Mouse (Mus musculus) heart, postnatal 0 days (tissue): ENCODE data around the gene Tet2. TPM values are rescaled to one million over a fixed set of nuclear protein-coding genes. Genes with fewer than 3 reads are reported as not detected.

Source experiments
- ATAC-seq: fragments of 200-750 bp; cut with Nextera tagmentation; 2 replicates; pipeline ENCODE4 v1.8.0; 2017; ENCODE audit warnings: low read depth, moderate number of reproducible peaks, moderate library complexity; ENCODE audit not compliant: insufficient read depth
- DNase-seq: peaks from one replicate; pipeline ENCODE4 v3.0.0-alpha.2; 2016; ENCODE audit warnings: low spot score
- H3K27ac ChIP-seq: fragments of 300-500 bp; sonication (generic); 2 replicates; pipeline ENCODE4 v1.5.1; 2014; ENCODE audit warnings: low read depth, mild to moderate bottlenecking
- H3K27me3 ChIP-seq: fragments of 300-500 bp; sonication (generic); 2 replicates; pipeline ENCODE4 v1.6.1; 2014; ENCODE audit warnings: low read length, mixed read lengths; ENCODE audit not compliant: control insufficient read depth, insufficient read depth
- H3K36me3 ChIP-seq: fragments of 300-500 bp; sonication (generic); replicated peaks from 2 replicates; pipeline ENCODE4 v1.6.1; 2014; ENCODE audit warnings: low read length, mixed read lengths; ENCODE audit not compliant: control insufficient read depth, insufficient read depth
- H3K4me1 ChIP-seq: fragments of 300-500 bp; sonication (generic); 2 replicates; pipeline ENCODE4 v1.6.1; 2014; ENCODE audit warnings: antibody characterized with exemption; ENCODE audit not compliant: control insufficient read depth, insufficient read depth
- H3K4me2 ChIP-seq: fragments of 300-500 bp; sonication (generic); 2 replicates; pipeline ENCODE4 v1.6.1; 2014; ENCODE audit warnings: low read depth, mild to moderate bottlenecking, low read length, moderate library complexity
- H3K4me3 ChIP-seq: fragments of 300-500 bp; sonication (generic); 2 replicates; pipeline ENCODE4 v1.5.1; 2014; ENCODE audit warnings: low read depth, low read length
- H3K9ac ChIP-seq: fragments of 300-500 bp; sonication (generic); replicated peaks from 2 replicates; pipeline ENCODE4 v1.6.1; 2014; ENCODE audit warnings: low read depth, low read length, mixed read lengths
- H3K9me3 ChIP-seq: fragments of 300-500 bp; sonication (generic); replicated peaks from 2 replicates; pipeline ENCODE4 v1.6.1; 2016; ENCODE audit warnings: low read length; ENCODE audit not compliant: control insufficient read depth
- CTCF ChIP-seq: IDR thresholded peaks from 2 replicates; pipeline ENCODE4 v1.5.1; 2016; ENCODE audit warnings: antibody characterized with exemption, control low read depth, low read depth
- EP300 ChIP-seq: IDR thresholded peaks from 2 replicates; pipeline ENCODE4 v1.6.1; 2016; ENCODE audit warnings: antibody characterized with exemption, low read depth
- WGBS: fragments of 180-500 bp; shearing (Covaris S2); extraction: QIAGEN DNeasy Blood & Tissue Kit; methylation state at CpG from one replicate; pipeline ENCODE4 v1.1.7; 2014; 5-methylcytosine and 5-hydroxymethylcytosine counted together
- microRNA-seq: library from miRNA; unstranded; fragments of <30 nt; microRNA quantifications from one replicate; pipeline ENCODE4, GENCODE M21; 2016
- polyA plus RNA-seq: library from polyadenylated mRNA; unstranded; fragments of >200 nt; fragmentation: Nextera tagmentation; extraction: Ambion mirVana; gene quantifications from 2 replicates; pipeline ENCODE4 v1.2.1, GENCODE M21; 2015
- total RNA-seq: library from RNA; depleted of rRNA; stranded (reverse); fragments of >200 nt; gene quantifications from 2 replicates; pipeline ENCODE4 v1.2.3, GENCODE M21; 2014; ENCODE audit warnings: low replicate concordance; rRNA removed

The Tet2 gene
- total and polyA plus RNA-seq, 2 experiments from 2014 or later: 10.6 to 33.4 TPM

- Histone ChIP-seq H3K4me3 (no peak overlapping the region), H3K9me3 (no peaks in the 10 kb centered on the region), H3K27me3 (no peaks in the 10 kb centered on the region), H3K9ac (no peak overlapping the region), H3K4me2 (no peak overlapping the region), H3K4me1 (no peaks in the 10 kb centered on the region), H3K27ac (no peak overlapping the region), H3K36me3 (no peaks in the 10 kb centered on the region)
- DNase-seq (no peak), ATAC-seq (no peak)
- TF ChIP-seq CTCF (no peak), EP300 (no peak)
These were observed 121.9 kb downstream of the Tet2 start for GRCm38 (mm10) chr3:133423073-133423472.

GRCm38 (mm10) chr3:133414747-133415146 is 130.2 kb downstream of the Tet2 start:
- TF ChIP-seq EP300 (no peak), CTCF (no peak)
- DNase-seq (no peak), ATAC-seq (no peak)
- Histone ChIP-seq H3K9ac (no peak overlapping the region), H3K9me3 (no peaks in the 10 kb centered on the region), H3K4me2 (no peak overlapping the region), H3K4me3 (no peak overlapping the region), H3K27me3 (no peaks in the 10 kb centered on the region), H3K4me1 (no peaks in the 10 kb centered on the region), H3K27ac (no peak overlapping the region), H3K36me3 (no peaks in the 10 kb centered on the region)
- WGBS: 85% methylated on average over 4 of the region's 4 CpGs

Small RNA genes lying within 50 kb of the gene (microRNA-seq; reads per million reads assigned to microRNA genes)
- not detected for gene Gm25042

Other genes starting within 250 kb of the Tet2 start
- 44.5 and 46.9 TPM in 2 replicates for gene Ppa2, start 235.0 kb downstream of the Tet2 start, total RNA-seq
- 146 and 154 TPM in 2 replicates for gene Ppa2, start 235.0 kb downstream of the Tet2 start, polyA plus RNA-seq